Mouse (Mus musculus) embryonic fibroblast, embryonic 13.5 days (primary cell): ENCODE results near the gene Cadm4.

Experiments
- CTCF ChIP-seq: IDR thresholded peaks from 2 replicates; pipeline ENCODE4 v1.5.1; 2011; ENCODE audit warnings: mild to moderate bottlenecking, control low read depth, low read length, moderate library complexity, borderline replicate concordance; ENCODE audit not compliant: insufficient read depth
- POLR2A ChIP-seq: IDR thresholded peaks from 2 replicates; pipeline ENCODE4 v1.6.1; 2011; ENCODE audit warnings: low read depth, mild to moderate bottlenecking, control low read depth, low read length, moderate library complexity

- TF ChIP-seq CTCF (no peak), POLR2A (no peak)
Observed at GRCm38 (mm10) chr7:24517077-24517476, 35.3 kb downstream of the Cadm4 start.
